ENCODE assay signal across 17 mouse cellular contexts in the genomic region with DNA sequence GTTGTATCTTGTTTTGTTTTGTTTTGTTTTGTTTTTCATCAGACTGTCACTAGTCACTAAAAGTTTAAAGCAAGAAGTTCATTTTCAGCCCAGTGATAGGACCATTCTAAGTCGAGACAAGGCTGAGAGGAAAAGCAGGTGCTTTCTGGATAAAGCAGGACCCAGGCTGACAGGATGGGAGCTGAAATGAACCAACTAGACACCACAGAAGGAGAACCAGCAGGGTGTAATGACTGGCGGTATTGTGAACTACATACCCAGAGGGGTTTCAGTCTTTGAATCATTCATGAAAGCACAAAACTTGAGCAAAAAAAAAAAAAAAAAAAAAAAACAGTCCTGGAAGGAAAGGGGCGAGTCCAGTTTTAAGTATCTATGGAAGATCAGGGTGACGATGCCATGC.
"Had no signal": no experiment of that assay in that cellular context is flagged by ENCODE, and none has a peak within 500 bp of the region (broad histone marks: within the 10 kb centered on the region; RNA-seq: fewer than 3 reads in every experiment).

No protein-coding gene starts in this region.

- H3K9me3 ChIP-seq: midbrain, embryonic 10.5 days; midbrain, embryonic 12.5 days; neural tube, embryonic 13.5 days; neural tube, embryonic 15.5 days had no signal

- H3K4me1 ChIP-seq: midbrain, embryonic 10.5 days; midbrain, embryonic 12.5 days; neural tube, embryonic 13.5 days; neural tube, embryonic 15.5 days had no signal

- H3K4me3 ChIP-seq: midbrain, embryonic 10.5 days; midbrain, embryonic 12.5 days; myocyte; neural tube, embryonic 13.5 days; neural tube, embryonic 15.5 days had no signal

- DNase-seq: lung, adult 18-20 months; lung, embryonic 14.5 days; lung, postnatal 4 days; midbrain, embryonic 14.5 days; retina, postnatal 1 day; right cerebral cortex, adult 18-20 months; right cerebral cortex, postnatal 25 days; right cerebral cortex, postnatal 4 days; spleen, adult 18-20 months; thymus, adult 18-20 months; thymus, postnatal 14 days; thymus, postnatal 36 days had no signal

- H3K4me2 ChIP-seq: lung, embryonic 14.5 days; midbrain, embryonic 12.5 days; neural tube, embryonic 13.5 days; neural tube, embryonic 15.5 days had no signal

- H3K27me3 ChIP-seq: midbrain, embryonic 12.5 days; neural tube, embryonic 15.5 days had no signal

- H3K27ac ChIP-seq: midbrain, embryonic 10.5 days; midbrain, embryonic 12.5 days; neural tube, embryonic 13.5 days; neural tube, embryonic 15.5 days had no signal

- H3K9ac ChIP-seq: lung, embryonic 14.5 days; midbrain, embryonic 12.5 days; neural tube, embryonic 13.5 days; neural tube, embryonic 15.5 days had no signal

- H3K36me3 ChIP-seq: midbrain, embryonic 10.5 days; midbrain, embryonic 12.5 days; neural tube, embryonic 13.5 days; neural tube, embryonic 15.5 days had no signal
